Mouse (Mus musculus): ENCODE data around the gene Kat6b. TPM values are rescaled to one million over a fixed set of nuclear protein-coding genes. Genes with fewer than 3 reads are reported as not detected.

The Kat6b gene
- 65.3 TPM for total RNA-seq (2023)

DNA sequence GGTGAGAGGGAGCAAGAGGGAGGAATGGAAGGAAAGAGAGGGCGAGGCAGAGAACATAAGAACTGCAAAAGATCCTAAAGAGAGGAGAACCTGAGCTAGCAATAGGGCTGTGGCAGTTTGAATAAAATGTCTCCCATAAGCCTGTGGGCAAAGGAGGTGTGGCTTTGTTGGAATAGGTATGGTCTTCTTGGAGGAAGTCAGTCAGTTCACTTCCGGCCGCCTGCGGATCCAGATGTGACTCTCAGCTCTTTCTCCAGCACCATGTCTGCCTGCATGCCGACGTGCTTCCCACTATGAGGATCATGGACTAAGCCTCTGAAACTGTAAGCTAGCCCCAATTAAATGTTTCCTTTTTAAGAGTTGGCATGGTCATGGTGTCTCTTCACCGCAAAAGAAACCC is at the start of gene Kat6b:
Gene Kat6b (plus strand): TSS at position 204 of the 400 bp plus-strand sequence.

DNA sequence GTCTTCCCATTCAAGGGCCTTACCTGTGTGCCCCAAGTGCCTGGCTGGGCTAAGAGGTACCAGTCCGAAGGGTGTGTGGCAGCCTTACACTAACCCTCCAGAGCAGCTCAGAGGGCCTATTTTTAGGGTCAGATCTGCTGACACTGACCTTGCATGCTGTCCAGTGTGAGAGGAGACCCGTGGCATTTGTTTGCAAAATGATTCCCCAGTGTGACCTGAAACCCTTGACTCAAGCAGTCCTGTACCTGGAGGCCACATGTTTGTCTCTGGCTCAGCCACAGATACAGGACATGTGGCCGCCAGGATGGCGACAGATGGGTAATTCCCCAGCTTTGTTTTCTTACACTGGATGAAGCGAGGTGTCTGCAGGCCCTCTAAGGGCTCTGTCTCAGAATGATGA is 233.3 kb downstream of the Kat6b start, which contains the start of gene Dupd1:
Gene Dupd1 (minus strand): TSS at position 91 of the 400 bp plus-strand sequence.

Other genes starting within 250 kb of the Kat6b start
- not detected for gene Dupd1, start 233.1 kb downstream of the Kat6b start, total RNA-seq (2023)